26 mouse cellular contexts compared by ENCODE assay signal in genomic region chr11:74708781-74709180, GRCm38 (mm10).
"Had no signal": no experiment of that assay in that cellular context is flagged by ENCODE, and none has a peak within 500 bp of the region (broad histone marks: within the 10 kb centered on the region; RNA-seq: fewer than 3 reads in every experiment).

No protein-coding gene starts in this region.

- DNase-seq: gastrocnemius, adult 2 months; gastrocnemius, postnatal 10 days; gastrocnemius, postnatal 25 days; heart, postnatal 10 days; heart, postnatal 4 days; kidney, adult 18-20 months; kidney, adult 8-10 months; kidney, postnatal 10 days; kidney, postnatal 25 days; kidney, postnatal 4 days; layer of hippocampus, adult 9-11 months; layer of hippocampus, postnatal 36 days; left cerebral cortex, postnatal 4 days had no signal

- H3K27ac ChIP-seq: gastrocnemius, adult 2 months; hindbrain, embryonic 10.5 days; hindbrain, embryonic 12.5 days; hindbrain, embryonic 14.5 days; intestine, embryonic 15.5 days; limb, embryonic 13.5 days; limb, embryonic 15.5 days; liver, embryonic 12.5 days; liver, embryonic 14.5 days had no signal

- H3K27me3 ChIP-seq: heart, embryonic 12.5 days; hindbrain, embryonic 12.5 days; intestine, embryonic 15.5 days; limb, embryonic 13.5 days; limb, embryonic 15.5 days; liver, embryonic 12.5 days had no signal

- H3K4me2 ChIP-seq: heart, embryonic 12.5 days; hindbrain, embryonic 12.5 days; hindbrain, embryonic 14.5 days; intestine, embryonic 15.5 days; limb, embryonic 13.5 days; limb, embryonic 15.5 days; liver, embryonic 12.5 days had no signal

- H3K9me3 ChIP-seq: heart, embryonic 12.5 days; hindbrain, embryonic 10.5 days; hindbrain, embryonic 12.5 days; intestine, embryonic 15.5 days; limb, embryonic 13.5 days; limb, embryonic 15.5 days; liver, embryonic 12.5 days had no signal

- ATAC-seq: forebrain, embryonic 16.5 days; hindbrain, embryonic 16.5 days; inflammation-experienced regulatory T-cells, adult 6 months; intestine, embryonic 15.5 days; intestine, postnatal 0 days; liver, embryonic 12.5 days had no signal

- H3K4me3 ChIP-seq: gastrocnemius, adult 2 months; heart, embryonic 12.5 days; hindbrain, embryonic 10.5 days; hindbrain, embryonic 12.5 days; intestine, embryonic 15.5 days; limb, embryonic 13.5 days; limb, embryonic 15.5 days; liver, embryonic 12.5 days had no signal

- H3K36me3 ChIP-seq: heart, embryonic 12.5 days; hindbrain, embryonic 12.5 days; intestine, embryonic 15.5 days; limb, embryonic 13.5 days had no signal

- H3K4me1 ChIP-seq: hindbrain, embryonic 10.5 days; intestine, embryonic 15.5 days; limb, embryonic 13.5 days had no signal

- H3K9ac ChIP-seq: heart, embryonic 12.5 days; hindbrain, embryonic 12.5 days; hindbrain, embryonic 14.5 days; intestine, embryonic 15.5 days; limb, embryonic 13.5 days; limb, embryonic 15.5 days; liver, embryonic 12.5 days; liver, embryonic 14.5 days had no signal
